ENCODE assay signal across 8 mouse cellular contexts in genomic region chr9:70084107-70084506, GRCm38 (mm10). TPM values are rescaled to one million over a fixed set of nuclear protein-coding genes. Genes with fewer than 3 reads are reported as not detected.
DNase-seq lines count a peak whose midpoint lies in the region.

No protein-coding gene starts in this region.

- DNase-seq in gastrocnemius, postnatal 10 days: peak; percentile 35
- DNase-seq in gastrocnemius, postnatal 36 days: no peak
- peak; percentile 44 for DNase-seq in urinary bladder, postnatal 25 days (ENCODE audit: low spot score)
- no peak for DNase-seq in urinary bladder, postnatal 4 days (ENCODE audit: low spot score in 2 of 2)
- DNase-seq in embryo, embryonic 11 days: peak; percentile 53
- DNase-seq in layer of hippocampus, postnatal 36 days: peak; percentile 50 to 55
- DNase-seq in retina, embryonic 14.5 days (ENCODE audit: low spot score): peak; percentile 69
- no peak for DNase-seq in MN1 (ENCODE audit: low spot score)

- intact Hi-C loops in gastrocnemius, postnatal 36 days (cut with DNase I): no loop called here

RNA-seq across cellular contexts. Expression of gene Gcnt3, which starts 46.2 kb away (rescaled TPM):
- total RNA-seq in gastrocnemius, postnatal 10 days (2021): not detected
- total RNA-seq in gastrocnemius, postnatal 36 days (2021): not detected
- total RNA-seq in layer of hippocampus, postnatal 36 days (2021): not detected

RNA-seq across cellular contexts. Expression of gene Fam81a, which starts 58.3 kb away (rescaled TPM):
- total RNA-seq in gastrocnemius, postnatal 10 days (2021): 1 to 10 TPM; 2.6 to 2.8 TPM
- total RNA-seq in gastrocnemius, postnatal 36 days (2021): 1 to 10 TPM in 1 of 2 experiments, under 1 TPM in 1; 0.62 to 1.6 TPM
- 10 to 100 TPM; 91.2 to 97.8 TPM for total RNA-seq in layer of hippocampus, postnatal 36 days (2021)

Comparison
In these comparisons a context has a peak if more than half of its experiments do, and no peak if none do; other contexts are left out.
1. DNase-seq: peak in gastrocnemius, postnatal 10 days (single experiment), urinary bladder, postnatal 25 days (single experiment), embryo, embryonic 11 days (single experiment), layer of hippocampus, postnatal 36 days (2 of 2) and retina, embryonic 14.5 days (single experiment); none in gastrocnemius, postnatal 36 days (0 of 2), urinary bladder, postnatal 4 days (0 of 2) and MN1 (single experiment).
2. RNA of gene Fam81a, which starts 58.3 kb away (total RNA-seq): 91.2 to 97.8 TPM in layer of hippocampus, postnatal 36 days; 2.6 to 2.8 TPM in gastrocnemius, postnatal 10 days and 0.62 to 1.6 TPM in gastrocnemius, postnatal 36 days; every median in the first group is over 10 times any median in the second.